22 mouse cellular contexts compared by ENCODE assay signal in the genomic region with DNA sequence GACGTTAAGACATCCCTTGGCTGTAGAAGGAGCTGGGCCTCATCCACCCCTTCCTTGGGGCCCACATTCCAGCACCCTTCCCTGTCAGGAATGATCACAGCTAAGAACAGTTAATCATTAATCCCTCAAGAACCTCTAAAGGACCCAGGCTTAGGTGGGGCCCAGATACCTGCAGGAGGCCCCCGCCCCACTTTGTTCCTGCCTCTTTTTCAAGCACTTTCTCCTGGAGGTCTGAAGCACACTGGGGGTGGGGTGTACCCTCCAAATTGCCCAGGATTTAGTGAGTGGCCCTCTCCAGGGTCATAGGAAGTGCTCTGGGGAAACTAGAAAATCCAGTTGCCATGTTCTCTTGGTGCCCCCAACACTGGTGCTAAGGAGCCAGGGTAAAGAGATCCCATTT. TPM values are rescaled to one million over a fixed set of nuclear protein-coding genes. Genes with fewer than 3 reads are reported as not detected.
DNase-seq lines count a peak whose midpoint lies in the region; ATAC-seq lines count a peak whose summit lies in the region.
"Had no signal": no experiment of that assay in that cellular context is flagged by ENCODE, and none has a peak within 500 bp of the region (broad histone marks: within the 10 kb centered on the region; RNA-seq: fewer than 3 reads in every experiment).

No protein-coding gene starts in this region.

- H3K36me3 ChIP-seq in intestine, embryonic 14.5 days (ENCODE audit: control insufficient read depth, insufficient read depth, low read length), result no peaks in the 10 kb centered on the region
- H3K36me3 ChIP-seq: heart, embryonic 10.5 days; limb, embryonic 12.5 days; midbrain, embryonic 12.5 days had no signal

- peak; percentile 65 for DNase-seq in intestine, embryonic 14.5 days (ENCODE audit: low spot score)
- peak; percentile 34 to 49 for DNase-seq in kidney, adult 8-10 months
- DNase-seq in lung, adult 18-20 months, result peak; percentile 84 to 90
- DNase-seq in lung, postnatal 36 days, result peak; percentile 92
- DNase-seq in retina, postnatal 1 day, result no peak
- DNase-seq in liver, result no peak
- DNase-seq in left cerebral cortex, postnatal 25 days (ENCODE audit: low spot score in 2 of 2), result no peak
- no peak for DNase-seq in adrenal gland, adult 18-20 months (ENCODE audit: low spot score in 2 of 2)
- DNase-seq: cerebellum, adult 11-12 months; gastrocnemius, postnatal 14 days; liver, postnatal 0 days had no signal

- H3K4me3 ChIP-seq in intestine, embryonic 14.5 days (ENCODE audit: low read depth, low read length), result no peak overlapping the region
- H3K4me3 ChIP-seq: embryonic facial prominence, embryonic 13.5 days; heart, embryonic 10.5 days; limb, embryonic 12.5 days; midbrain, embryonic 12.5 days had no signal

- no peak overlapping the region for H3K9ac ChIP-seq in intestine, embryonic 14.5 days (ENCODE audit: low read length)
- H3K9ac ChIP-seq: embryonic facial prominence, embryonic 13.5 days; limb, embryonic 12.5 days; liver, postnatal 0 days; midbrain, embryonic 12.5 days had no signal

- intact Hi-C loops in left cerebral cortex, postnatal 25 days (cut with DNase I), result no loop called here

- no peaks in the 10 kb centered on the region for H3K4me1 ChIP-seq in intestine, embryonic 14.5 days (replicated peaks; ENCODE audit: control insufficient read depth, insufficient read depth, low read length)
- H3K4me1 ChIP-seq: embryonic facial prominence, embryonic 13.5 days; heart, embryonic 10.5 days; midbrain, embryonic 12.5 days had no signal

- no peaks in the 10 kb centered on the region for H3K27me3 ChIP-seq in intestine, embryonic 14.5 days (replicated peaks; ENCODE audit: control insufficient read depth, insufficient read depth, low read length)
- H3K27me3 ChIP-seq: embryonic facial prominence, embryonic 13.5 days had no signal

- 65% methylated on average over 2 of the region's 2 CpGs for WGBS in intestine, embryonic 14.5 days

- peak overlapping the region; percentile 35; the same call in 1 of the 2 replicates for H3K27ac ChIP-seq in intestine, embryonic 14.5 days (ENCODE audit: low read depth)
- H3K27ac ChIP-seq: embryonic facial prominence, embryonic 13.5 days; heart, embryonic 10.5 days; limb, embryonic 12.5 days; midbrain, embryonic 12.5 days had no signal

- peak; percentile 82 for ATAC-seq in intestine, embryonic 14.5 days (replicated peaks; ENCODE audit: low FRiP score, low TSS enrichment, low read depth)
- ATAC-seq: hindbrain, embryonic 16.5 days; liver, postnatal 0 days had no signal

- no peak overlapping the region for H3K4me2 ChIP-seq in intestine, embryonic 14.5 days (ENCODE audit: low read length)
- H3K4me2 ChIP-seq: embryonic facial prominence, embryonic 13.5 days; limb, embryonic 12.5 days; midbrain, embryonic 12.5 days had no signal

- no peaks in the 10 kb centered on the region for H3K9me3 ChIP-seq in intestine, embryonic 14.5 days (ENCODE audit: control insufficient read depth, low read length)
- H3K9me3 ChIP-seq: embryonic facial prominence, embryonic 13.5 days; heart, embryonic 10.5 days; limb, embryonic 12.5 days; midbrain, embryonic 12.5 days had no signal

RNA-seq across cellular contexts. Expression of a gene that starts 5.9 kb away (rescaled TPM):
- polyA plus RNA-seq in intestine, embryonic 14.5 days (2014; fragmentation: Nextera tagmentation; extraction: Ambion mirVana), result 0.39 and 0.77 TPM in 2 replicates
- total RNA-seq in left cerebral cortex, postnatal 25 days (2021), result not detected
- not detected for total RNA-seq in adrenal gland, adult 18-20 months (2021)
- total RNA-seq: common myeloid progenitor, adult 5-6 weeks; gastrocnemius, postnatal 14 days; heart, postnatal 25 days; layer of hippocampus, adult 18-20 months had no signal
- polyA plus RNA-seq: hindbrain, embryonic 16.5 days; liver, postnatal 0 days; midbrain, embryonic 12.5 days; spleen, adult 2 months had no signal

RNA-seq across cellular contexts. Expression of a gene that starts 18.0 kb away (rescaled TPM):
- 16.0 and 18.1 TPM in 2 replicates for polyA plus RNA-seq in intestine, embryonic 14.5 days (2014; fragmentation: Nextera tagmentation; extraction: Ambion mirVana)
- 10 to 100 TPM; 31.1 to 32.6 TPM for total RNA-seq in left cerebral cortex, postnatal 25 days (2021)
- 10 to 100 TPM; 37.2 to 38.7 TPM for total RNA-seq in adrenal gland, adult 18-20 months (2021)

RNA-seq across cellular contexts. Expression of a gene that starts 23.0 kb away (rescaled TPM):
- not detected in 2 replicates for polyA plus RNA-seq in intestine, embryonic 14.5 days (2014; fragmentation: Nextera tagmentation; extraction: Ambion mirVana)
- total RNA-seq in left cerebral cortex, postnatal 25 days (2021), result not detected
- total RNA-seq in adrenal gland, adult 18-20 months (2021), result not detected
- total RNA-seq: common myeloid progenitor, adult 5-6 weeks; gastrocnemius, postnatal 14 days; heart, postnatal 25 days; layer of hippocampus, adult 18-20 months had no signal
- polyA plus RNA-seq: brain, embryonic 14.5 days; embryonic facial prominence, embryonic 13.5 days; forebrain, embryonic 11.5 days; heart, embryonic 10.5 days; hindbrain, embryonic 16.5 days; limb, embryonic 12.5 days; liver, postnatal 0 days; midbrain, embryonic 12.5 days; spleen, adult 2 months had no signal

RNA-seq across cellular contexts. Expression of a gene that starts 24.1 kb away (rescaled TPM):
- polyA plus RNA-seq in intestine, embryonic 14.5 days (2014; fragmentation: Nextera tagmentation; extraction: Ambion mirVana), result 47.2 and 49.9 TPM in 2 replicates
- total RNA-seq in left cerebral cortex, postnatal 25 days (2021), result 10 to 100 TPM; 27.7 to 28.9 TPM
- total RNA-seq in adrenal gland, adult 18-20 months (2021), result 10 to 100 TPM; 20.2 to 20.8 TPM

RNA-seq across cellular contexts. Expression of a gene that starts 48.1 kb away (rescaled TPM):
- 3.3 and 3.6 TPM in 2 replicates for polyA plus RNA-seq in intestine, embryonic 14.5 days (2014; fragmentation: Nextera tagmentation; extraction: Ambion mirVana)
- not detected for total RNA-seq in left cerebral cortex, postnatal 25 days (2021)
- total RNA-seq in adrenal gland, adult 18-20 months (2021), result not detected
- total RNA-seq: common myeloid progenitor, adult 5-6 weeks; gastrocnemius, postnatal 14 days; heart, postnatal 25 days; layer of hippocampus, adult 18-20 months had no signal
- polyA plus RNA-seq: forebrain, embryonic 11.5 days; heart, embryonic 10.5 days; hindbrain, embryonic 16.5 days; limb, embryonic 12.5 days; liver, postnatal 0 days; midbrain, embryonic 12.5 days; spleen, adult 2 months had no signal

Comparison
In these comparisons a context has a peak if more than half of its experiments do, and no peak if none do; other contexts are left out.
1. DNase-seq: peak in intestine, embryonic 14.5 days (single experiment), kidney, adult 8-10 months (2 of 2), lung, adult 18-20 months (2 of 2) and lung, postnatal 36 days (single experiment); none in retina, postnatal 1 day (single experiment), liver (single experiment), left cerebral cortex, postnatal 25 days (0 of 2) and adrenal gland, adult 18-20 months (0 of 2).